Mouse (Mus musculus) frontal cortex, postnatal 36 days (tissue): ENCODE data around the gene Piga.

Experiments used
- DNase-seq, 2 experiments: peaks; one replicate each; pipeline ENCODE4 v3.0.0; 2022; ENCODE audit warnings: low spot score in 2 of 2

Gene Piga

DNA sequence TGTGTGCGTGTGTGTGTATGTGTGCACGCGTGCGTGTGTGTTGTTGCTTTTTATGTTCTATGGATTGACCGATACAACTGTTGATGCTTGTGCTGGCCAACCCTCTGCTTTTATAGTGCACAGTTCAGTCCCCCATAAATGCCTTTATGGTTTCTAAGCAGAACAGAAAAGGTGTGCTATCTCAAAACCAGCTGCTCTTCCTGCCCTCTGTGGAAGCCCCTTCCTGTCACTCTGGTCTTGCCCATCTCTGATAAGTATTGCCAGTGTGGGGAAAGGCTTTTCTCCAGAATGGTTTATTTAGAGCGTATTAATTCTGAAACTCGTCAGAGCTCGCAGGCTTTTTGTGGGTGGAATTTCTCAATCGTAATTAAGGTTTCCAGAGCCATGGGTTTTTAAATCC is 13.1 kb downstream of the Piga start:
- no peak for DNase-seq

- DNase-seq, result no peak
These were observed 17.1 kb downstream of the Piga start, which contains the start of gene Asb11 for GRCm38 (mm10) chrX:164436709-164437108. Asb11 (plus strand) TSS chrX:164436994.

DNA sequence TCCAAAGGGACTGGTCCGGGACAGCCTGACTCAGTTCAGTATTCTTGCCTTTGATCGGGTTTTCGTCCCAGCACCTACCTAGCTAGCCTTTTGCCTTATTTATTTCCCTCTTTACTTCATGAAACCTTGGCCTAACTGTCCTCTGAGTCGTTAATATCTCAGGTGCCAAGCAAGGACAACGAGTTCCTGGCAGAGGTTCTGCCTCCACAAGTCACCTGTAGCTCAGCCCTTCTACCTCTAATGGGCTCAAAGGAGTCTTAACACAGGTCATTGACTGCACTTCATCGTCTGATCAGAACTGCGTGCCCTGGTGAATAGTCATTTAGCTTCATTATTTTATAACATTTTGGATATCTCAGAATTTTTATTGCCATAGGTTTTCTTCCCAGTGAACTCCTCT is 19.9 kb downstream of the Piga start:
- DNase-seq, result no peak

DNA sequence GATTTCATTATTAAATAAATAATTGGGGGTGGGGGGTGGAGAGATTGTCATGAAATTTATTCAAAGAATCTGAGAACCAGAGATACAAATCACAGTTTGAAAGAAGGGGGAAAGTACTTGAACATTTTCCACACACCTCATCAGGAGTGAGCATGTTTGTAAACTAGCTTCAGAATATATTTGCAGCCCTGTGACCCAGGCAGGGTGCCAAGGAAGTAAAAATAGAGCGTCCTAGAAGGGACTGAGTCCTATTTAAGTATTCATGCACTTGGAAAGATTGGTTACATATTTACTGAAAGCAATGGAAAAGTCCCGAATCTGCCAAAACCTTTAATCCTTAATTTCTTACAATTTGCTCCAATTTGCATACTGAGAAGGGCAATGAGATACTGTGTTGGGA is 20.6 kb downstream of the Piga start:
- no peak for DNase-seq

DNA sequence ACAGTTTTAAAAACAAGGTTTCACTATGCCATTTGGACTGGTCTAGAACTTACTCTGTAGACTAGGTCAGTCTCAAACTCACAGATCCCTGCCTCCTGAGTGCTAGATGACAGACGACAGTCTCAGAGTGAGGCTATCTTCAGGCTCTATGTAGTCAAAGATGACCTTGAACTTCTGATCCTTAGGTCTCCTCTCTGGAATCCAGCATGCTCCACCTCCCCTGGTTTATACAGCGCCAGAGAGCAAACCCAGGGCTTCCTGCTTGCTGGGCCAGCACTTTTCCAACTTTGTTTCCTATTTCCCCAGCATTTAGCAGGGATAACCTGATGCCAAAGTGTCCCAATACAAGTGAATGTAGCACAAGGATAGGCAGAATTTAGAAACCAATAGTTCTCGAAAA is 21.1 kb downstream of the Piga start:
- no peak for DNase-seq

DNA sequence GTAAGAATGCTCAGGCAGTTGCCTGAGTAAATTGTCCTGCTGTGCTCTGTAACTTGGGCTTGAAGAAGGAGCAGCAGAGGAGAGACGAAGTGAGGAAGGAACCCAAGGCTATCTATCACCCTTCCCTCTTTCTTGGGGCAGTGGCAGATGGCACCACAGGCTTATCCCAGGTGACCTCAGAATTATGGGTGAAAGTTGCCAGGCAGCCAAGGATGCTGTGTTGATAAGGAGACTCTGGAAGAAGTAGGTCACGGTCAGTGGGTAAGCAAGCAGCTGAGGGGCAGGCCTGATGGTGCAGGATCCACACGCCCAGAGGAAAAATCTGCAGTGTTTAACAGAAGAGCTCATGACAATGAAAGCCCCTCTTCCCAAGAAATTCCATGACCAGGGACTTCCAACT is 21.7 kb downstream of the Piga start:
- no peak for DNase-seq

DNA sequence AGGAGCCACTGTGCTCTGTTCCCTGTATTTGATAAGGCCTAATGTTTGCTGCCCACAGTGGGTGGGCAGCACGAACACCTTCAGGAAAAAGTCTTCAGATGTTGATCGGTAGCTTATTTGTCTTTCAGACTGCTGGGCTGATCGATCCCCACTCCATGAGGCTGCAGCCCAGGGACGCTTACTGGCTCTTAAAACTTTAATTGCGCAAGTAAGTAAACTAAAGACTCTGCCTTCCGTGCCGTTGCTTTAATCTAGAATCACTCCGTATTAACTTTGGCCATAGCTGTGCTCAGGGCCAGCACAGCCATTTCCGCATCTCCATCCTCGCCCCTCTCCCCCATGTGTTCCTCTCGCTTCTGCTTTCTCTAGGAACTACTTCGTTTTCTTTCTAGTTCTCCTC is 26.0 kb downstream of the Piga start:
- DNase-seq, result no peak

GRCm38 (mm10) chrX:164446106-164446551 is 26.5 kb downstream of the Piga start:
- DNase-seq, result no peak

- no peak for DNase-seq
These were observed 27.5 kb downstream of the Piga start for GRCm38 (mm10) chrX:164446835-164447681.

- no peak for DNase-seq
These were observed 28.1 kb downstream of the Piga start for GRCm38 (mm10) chrX:164447682-164448071.

GRCm38 (mm10) chrX:164449201-164449600 is 29.6 kb downstream of the Piga start:
- peak in 1 of 2 experiments; percentile 43 for DNase-seq

GRCm38 (mm10) chrX:164459205-164459878 is 39.8 kb downstream of the Piga start:
- DNase-seq, result no peak
